Mouse (Mus musculus) embryonic fibroblast, embryonic 13.5 days (primary cell): ENCODE data around the gene Icmt.

Source experiments
- CTCF ChIP-seq: IDR thresholded peaks from 2 replicates; pipeline ENCODE4 v1.5.1; 2011; ENCODE audit warnings: mild to moderate bottlenecking, control low read depth, low read length, moderate library complexity, borderline replicate concordance; ENCODE audit not compliant: insufficient read depth
- POLR2A ChIP-seq: IDR thresholded peaks from 2 replicates; pipeline ENCODE4 v1.6.1; 2011; ENCODE audit warnings: low read depth, mild to moderate bottlenecking, control low read depth, low read length, moderate library complexity

GRCm38 (mm10) chr4:152276389-152277347 is 20.4 kb upstream of the Icmt start:
- TF ChIP-seq CTCF (peak; percentile 40; the same call in 1 of the 2 replicates), POLR2A (no peak)
